Mouse (Mus musculus) adrenal gland, postnatal 14 days (tissue): Measurements from ENCODE around the gene Sacm1l. TPM values are rescaled to one million over a fixed set of nuclear protein-coding genes. Genes with fewer than 3 reads are reported as not detected.

ENCODE experiments used
- DNase-seq: peaks from one replicate; pipeline ENCODE4 v3.0.0; 2021; ENCODE audit warnings: mixed read lengths
- total RNA-seq: library from RNA; stranded (reverse); gene quantifications from 2 replicates; pipeline ENCODE4 v1.2.3, GENCODE M21; 2021

Sacm1l gene
- total RNA-seq, 1 experiment from 2014 or later, result 125 TPM

DNA sequence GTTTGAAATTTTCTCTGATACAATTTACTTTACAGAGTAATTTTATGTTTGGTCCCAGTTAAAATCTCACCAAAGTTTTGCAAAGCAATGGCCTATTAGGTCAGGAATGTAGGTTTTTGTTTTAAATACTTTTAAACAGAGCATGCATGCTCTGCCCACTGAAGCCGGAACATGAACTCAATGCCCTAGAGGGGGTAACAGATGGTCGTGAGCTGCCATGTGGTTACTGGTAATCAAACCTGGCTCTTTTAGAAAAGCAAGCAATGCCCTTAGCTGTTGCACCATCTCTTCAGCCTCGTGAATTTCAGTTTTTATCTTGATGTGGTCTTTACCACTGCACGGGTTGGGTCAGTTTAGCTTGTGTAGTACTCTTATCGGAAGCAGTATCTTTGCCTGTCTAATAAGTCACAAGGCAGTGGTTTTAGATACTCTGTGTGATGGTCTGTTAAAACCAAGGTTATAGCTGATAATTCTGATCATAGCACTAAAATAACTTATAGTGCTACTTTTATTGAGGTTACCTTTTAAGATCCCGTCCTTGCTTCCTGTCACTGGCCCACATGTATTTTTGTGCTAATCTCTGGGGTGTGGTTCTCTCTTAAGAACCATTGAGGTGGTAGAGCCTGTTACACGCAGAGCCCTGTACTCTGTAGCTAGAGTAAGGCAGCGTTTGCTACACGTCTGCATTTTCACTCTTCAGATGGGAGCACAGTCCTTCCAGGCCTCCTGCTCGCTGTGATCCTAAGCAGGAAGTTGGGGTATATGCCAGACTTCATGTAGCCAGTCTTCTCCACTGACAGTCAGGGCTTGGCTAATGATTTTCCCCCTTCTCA lies 48.0 kb downstream of the Sacm1l start:
- no peak for DNase-seq

DNA sequence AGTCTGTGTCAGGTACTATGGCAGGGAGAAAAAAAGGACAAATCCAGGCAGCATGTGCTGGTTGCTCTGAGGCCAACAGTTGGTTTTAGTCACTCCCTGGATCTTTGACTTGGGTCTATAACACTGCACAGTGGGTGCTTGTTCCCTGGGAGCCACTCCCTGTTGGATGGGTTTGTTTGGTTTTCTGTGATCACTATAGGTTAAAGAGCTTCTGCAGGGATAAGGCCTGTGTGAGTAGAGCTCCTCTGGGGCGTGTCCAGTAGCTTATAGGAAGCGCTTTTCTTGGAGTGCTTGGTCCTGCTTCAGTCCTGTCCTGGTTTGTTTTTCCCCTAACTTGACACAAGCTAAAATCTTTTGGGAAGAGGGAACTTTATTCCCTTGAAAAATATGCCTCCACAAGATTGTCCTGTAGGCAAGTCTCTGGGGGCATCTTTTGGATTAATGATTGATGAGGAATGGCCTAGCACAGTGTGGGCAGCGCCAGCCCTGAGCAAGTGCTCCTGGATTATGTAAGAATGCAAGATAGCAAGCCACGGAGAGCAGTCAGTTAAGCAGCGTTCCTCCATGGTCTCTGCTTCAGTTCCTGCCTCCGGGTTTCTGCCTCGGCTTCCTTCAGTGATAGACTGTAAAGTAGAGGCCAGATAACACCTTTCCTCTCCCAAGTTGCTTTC lies 59.8 kb downstream of the Sacm1l start:
- peak; percentile 7 for DNase-seq

DNA sequence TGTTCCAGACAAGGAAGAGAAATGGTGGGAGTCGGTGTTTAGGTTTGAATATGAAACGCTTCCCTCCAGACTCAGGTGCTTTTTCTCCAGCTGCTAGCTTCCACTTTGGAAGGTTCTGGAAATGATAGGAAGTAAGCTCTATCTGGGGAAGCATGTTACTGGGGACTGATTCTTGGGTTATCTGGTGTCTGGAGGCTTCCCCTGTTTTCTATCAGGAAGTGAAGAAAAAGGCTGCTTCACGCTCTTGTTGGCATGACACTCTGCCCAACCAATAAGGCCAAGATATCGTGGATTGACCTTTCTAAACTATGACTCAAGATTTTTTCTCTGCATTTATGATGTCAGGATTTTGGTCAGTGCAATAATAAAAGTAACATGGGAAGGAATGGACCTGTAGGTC lies 65.6 kb downstream of the Sacm1l start:
- DNase-seq, result no peak

DNA sequence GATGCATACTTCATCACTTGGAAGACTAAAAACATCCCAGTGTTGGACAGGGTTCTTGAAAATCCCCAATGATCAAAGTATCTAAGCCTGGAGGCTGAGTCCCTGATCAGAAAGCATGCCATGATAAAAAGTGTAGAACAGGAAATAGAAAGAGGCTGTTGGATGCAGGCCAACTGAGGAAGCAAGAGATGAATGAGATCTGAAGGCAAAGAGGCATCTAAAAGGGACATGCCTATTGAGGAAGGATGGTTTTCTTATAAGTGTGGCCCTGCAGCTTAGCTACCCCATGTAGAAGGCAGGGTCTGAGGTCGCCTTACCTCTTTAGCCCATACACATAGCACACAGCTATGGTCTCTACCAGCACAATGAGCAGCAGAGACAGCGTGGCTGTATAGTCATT lies 67.4 kb downstream of the Sacm1l start:
- no peak for DNase-seq

DNA sequence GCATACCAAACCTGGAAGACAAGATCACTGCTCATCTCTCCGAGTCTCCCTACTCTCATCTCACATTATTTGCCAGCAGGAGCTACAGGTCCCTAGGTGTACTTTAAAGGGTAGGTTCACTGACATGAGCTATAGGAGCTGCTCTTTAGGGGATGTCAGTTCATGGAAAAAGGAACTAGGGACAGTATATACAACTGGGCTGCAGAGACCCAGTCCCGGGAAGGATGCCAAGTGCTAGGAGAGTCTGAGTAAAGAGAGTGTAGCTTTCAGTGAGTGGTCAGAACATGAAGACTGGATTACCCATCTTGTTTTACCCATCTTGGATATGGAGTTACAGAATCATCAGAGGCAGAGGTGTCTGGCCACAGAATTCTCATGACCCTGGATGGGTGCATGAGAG lies 67.8 kb downstream of the Sacm1l start:
- no peak for DNase-seq

DNA sequence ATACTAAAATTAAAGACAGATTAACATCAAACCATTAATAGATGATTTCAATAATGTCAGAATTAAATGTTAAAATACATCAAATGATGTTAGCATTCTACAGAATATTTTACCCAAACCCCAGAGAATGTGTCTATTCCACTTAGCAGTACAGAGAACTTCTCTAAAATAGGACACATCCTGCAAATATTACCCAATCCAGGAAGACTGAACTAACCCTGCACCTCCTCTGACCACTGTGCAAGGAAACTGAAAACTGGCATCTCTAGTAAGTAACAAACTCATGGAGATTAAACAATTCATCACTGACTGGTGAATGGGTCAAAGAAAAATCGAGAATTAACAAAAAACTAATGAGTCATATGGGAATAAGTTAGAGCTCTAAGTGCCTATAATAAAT lies 72.0 kb downstream of the Sacm1l start:
- no peak for DNase-seq

DNA sequence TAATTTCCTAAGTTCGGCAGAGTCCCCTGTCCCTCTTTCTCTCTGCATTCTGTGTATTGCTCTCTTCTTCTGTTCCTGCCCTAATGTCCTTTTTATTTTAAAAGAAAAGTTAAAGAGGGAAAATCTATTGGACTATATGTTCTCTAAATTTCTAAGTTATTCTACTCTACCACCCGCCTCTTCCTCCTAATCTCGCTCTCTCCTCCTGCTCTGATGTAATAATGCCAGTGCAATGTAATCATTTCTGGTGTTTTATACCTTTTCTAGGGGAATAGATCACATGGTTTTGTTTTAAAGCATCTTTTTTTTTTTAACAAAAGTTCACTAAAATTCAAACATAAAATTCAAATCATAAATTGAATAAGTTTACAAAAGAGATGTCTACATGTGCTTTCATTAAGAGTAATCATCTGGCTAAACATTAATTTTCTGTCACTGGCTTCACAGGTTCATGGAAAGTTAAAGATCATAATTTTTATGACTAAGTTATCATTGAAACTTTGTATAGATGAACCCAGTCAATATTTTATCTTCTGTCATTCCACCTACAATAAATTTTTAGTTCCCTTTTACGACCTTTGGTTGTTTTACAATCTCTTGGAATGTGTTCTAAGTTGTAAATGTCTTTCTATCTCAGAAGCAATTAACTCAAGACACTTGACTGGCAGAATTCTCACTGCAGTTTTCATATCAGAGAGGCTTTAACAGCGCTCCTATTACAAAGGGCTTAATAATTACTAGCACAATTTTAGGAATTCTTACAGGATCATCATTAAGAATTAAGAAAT lies 90.9 kb downstream of the Sacm1l start:
- DNase-seq, result no peak

DNA sequence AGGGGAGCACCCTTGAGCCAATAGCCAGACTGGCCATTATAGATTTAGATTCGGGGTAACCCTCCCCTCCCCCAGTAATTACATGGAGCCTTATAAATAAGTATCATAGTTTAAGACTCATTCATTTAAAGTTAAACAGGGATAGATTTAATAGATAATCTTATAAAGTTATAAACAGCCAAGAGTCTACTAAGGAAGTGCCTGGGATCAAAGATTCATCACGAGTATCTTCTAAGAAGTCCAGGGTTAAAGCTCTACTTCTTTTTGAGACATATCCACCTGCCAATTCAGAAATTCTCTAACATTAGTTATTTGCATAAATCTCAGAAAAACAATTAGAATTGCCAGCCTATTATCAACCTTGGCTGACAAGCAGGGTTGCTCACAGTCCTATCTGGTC lies 95.2 kb downstream of the Sacm1l start:
- no peak for DNase-seq

DNA sequence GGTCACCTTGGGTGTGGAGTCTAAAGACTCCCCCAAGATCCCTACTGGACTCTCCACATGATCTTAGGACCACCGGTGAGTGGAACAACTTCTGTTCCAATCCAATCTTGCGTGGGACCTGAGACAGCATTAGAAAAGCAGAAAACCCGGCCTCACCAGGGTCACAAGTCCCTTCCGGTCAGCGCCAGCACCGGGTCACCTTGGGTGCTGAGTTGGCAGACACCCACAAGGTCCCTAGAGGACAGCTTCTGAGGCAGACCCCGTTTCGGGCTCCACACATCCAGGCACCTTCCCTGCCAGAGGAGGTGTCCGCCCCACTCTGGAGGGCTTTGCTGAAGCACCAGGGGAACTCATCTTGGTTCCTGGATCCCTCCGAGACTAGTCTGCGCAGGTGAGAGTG lies 96.3 kb downstream of the Sacm1l start:
- DNase-seq, result no peak

DNA sequence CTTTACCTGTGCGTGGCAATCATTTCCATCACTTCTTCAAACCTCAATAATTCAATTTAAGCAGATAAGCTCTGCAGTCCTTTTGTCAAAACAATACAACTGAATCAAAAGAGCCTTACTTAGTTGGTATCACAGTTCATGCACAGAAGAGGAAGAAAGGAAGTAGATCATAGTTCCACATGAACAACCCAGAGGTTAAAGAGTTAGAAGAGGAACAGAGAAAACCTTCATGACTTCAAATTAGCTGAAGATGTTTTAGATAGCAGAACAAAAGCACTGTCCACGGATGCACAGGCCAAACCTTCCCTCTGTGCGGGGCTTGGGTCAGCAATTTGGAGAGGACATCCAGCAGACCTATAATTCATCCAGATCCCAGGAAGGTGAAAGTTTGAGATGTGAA lies 102.1 kb downstream of the Sacm1l start:
- no peak for DNase-seq

DNA sequence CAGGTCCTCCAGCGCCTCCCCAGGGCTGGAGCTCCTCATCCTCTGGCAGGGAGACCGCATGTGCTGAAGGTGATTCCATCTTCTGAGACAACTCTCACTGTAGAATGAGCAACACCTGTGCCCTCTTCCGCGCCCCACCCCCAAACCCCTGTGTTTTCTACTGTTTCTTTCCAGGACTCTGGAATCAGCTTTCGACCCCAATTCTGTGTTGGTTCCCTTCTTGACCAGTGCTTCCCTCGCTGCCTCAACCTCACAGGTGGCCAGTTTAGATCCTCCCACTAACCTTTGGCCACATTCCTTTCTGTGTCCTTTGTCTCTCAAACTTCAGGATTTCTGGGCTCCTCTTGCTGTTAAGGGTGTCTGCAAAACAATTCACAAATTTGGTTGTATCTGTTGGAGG lies 102.7 kb downstream of the Sacm1l start, which contains the start of gene Slc6a20b:
Slc6a20b (minus strand) TSS at position 285 of the 400 bp plus-strand sequence.
- DNase-seq, result no peak

DNA sequence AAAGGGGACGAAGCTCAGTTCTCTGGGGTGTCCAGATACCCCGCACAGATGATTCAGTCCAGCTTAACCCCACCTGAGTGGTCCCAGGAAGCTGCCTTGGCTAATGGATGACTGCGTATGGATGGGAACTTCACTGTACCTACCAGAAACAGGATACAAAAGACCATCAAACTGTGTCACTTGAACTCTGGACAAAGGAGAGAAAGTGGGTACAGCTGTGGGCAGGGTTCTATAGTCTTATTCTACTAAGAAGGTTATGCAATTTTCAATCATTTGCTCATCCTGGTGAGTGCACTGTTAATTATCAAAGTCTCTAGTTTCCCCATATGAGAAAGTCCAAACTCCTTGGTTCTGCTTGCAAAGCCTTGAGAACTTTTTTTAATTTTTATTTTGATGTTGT lies 103.4 kb downstream of the Sacm1l start:
- DNase-seq, result no peak

DNA sequence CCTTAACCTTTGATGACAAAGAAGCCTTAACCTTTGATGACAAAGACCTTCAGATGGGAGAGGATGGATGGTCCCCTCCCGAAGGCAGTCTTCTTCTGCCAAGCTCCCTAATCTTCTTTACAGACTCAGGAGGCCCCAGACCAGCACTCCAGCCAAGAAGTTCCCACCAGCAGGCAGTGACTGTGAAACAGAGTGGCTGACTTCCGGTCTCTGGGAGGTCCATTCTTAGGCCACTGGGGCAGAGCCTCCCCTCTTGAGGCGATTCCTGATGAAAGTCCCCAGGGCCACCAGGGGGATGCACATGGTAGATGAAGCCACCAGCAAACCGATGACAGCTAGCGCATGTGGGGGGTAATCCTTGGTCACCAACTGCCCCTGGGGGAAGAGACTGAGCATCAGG lies 107.2 kb downstream of the Sacm1l start:
- no peak for DNase-seq

DNA sequence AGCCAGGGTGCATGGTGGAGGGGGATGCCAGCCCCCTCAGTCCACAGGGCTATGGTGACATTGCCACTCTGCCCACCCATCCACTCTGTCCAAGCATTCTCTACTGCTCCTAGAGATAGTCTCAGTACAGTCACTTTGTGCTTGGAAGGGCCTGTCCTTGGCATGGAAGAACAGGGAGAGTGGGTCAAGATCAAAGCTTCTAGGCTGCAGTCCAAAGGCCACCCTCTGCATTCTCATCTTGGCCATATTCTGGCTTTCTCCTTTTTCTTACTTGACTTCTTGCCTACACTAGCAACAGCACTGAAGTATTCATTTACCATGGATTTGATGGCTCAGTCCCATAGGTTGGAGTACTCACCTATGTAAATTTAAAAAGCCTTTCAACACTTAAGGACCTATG lies 108.7 kb downstream of the Sacm1l start:
- peak; percentile 37 for DNase-seq

DNA sequence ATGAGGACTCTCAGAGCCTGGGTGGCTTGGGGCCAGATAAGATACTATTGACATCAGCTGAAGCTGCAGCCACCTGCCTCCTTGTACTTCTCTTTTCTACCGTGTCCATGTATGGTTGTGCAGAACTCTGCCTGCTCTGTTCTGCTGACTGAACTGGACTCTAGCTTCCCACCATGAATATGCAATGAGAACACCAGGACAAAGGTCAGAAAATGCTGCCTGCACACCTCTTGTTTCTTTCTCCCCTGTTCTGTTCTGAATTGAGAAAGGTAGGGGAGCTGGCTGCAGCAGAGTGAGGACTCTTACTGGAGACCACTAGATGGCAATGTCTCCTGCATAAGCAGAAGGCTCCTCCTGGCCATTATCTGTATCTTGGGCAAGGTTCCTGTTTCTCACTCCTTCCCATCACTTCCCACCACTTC lies 109.1 kb downstream of the Sacm1l start:
- DNase-seq, result peak; percentile 34

DNA sequence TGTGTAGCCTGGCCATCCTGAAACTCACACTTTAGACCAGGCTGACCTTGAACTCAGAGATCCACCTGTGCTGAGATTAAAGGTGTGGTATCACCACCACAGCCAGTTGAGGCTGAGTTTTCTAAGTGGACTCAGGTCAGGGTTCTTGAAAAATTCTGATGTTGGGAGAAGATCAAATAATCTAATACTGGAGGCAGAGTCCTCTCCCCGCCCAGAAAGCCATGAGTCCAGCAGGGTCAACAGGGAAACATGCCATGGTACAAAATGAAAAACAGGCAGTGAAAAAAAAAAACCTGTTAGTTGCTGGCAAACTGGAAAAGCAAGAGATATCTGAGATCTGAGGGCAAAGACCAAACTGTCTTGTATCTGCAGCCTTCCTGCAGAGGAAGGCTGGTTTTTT lies 110.5 kb downstream of the Sacm1l start:
- no peak for DNase-seq

Other genes with a start within 250 kb of the Sacm1l start
- 79.5 and 81.4 TPM in 2 replicates for gene Lars2, start 162.8 kb upstream of the Sacm1l start, total RNA-seq
- 33.2 and 36.8 TPM in 2 replicates for gene Limd1, start 51.1 kb upstream of the Sacm1l start, total RNA-seq
- not detected in 2 replicates for gene Slc6a20b, start 102.8 kb downstream of the Sacm1l start, total RNA-seq
- gene Ccr9, start 148.7 kb downstream of the Sacm1l start, total RNA-seq, result 0.85 and 1.1 TPM in 2 replicates
- gene Slc6a20a, start 149.1 kb downstream of the Sacm1l start, total RNA-seq, result 0.15 and 0.41 TPM in 2 replicates
- gene Lztfl1, start 187.9 kb downstream of the Sacm1l start, total RNA-seq, result 43.7 and 46.3 TPM in 2 replicates